Mouse (Mus musculus): ENCODE data around the gene Tspan18.

DNA sequence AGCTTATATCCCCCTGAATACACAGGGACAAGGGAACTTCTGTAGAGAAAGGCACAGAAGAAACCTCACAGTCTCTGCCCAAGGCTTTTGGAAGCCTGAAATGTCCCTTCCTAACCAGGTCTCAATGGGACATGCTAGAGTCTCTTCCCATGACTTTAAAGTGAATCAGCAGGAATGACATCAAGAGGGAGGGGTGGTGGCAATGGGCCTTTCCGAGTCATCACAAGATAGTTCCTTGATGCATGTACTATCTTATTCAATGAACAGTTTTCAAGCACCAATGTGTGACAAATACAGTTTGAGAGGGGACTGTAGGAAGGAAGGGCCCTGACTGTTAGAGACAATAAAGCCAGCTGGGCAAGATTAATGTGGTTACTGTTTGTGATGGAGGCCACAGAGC lies 20.3 kb upstream of the Tspan18 start:
- TF ChIP-seq GATA1 (IDR thresholded peaks at IDR 0.05; ENCODE audit: borderline replicate concordance, low read length) (no peak), FLI1 (IDR thresholded peaks at IDR 0.05; ENCODE audit: low read length) (no peak)
